Mouse (Mus musculus): Measurements from ENCODE around the gene Nxpe5. TPM values are rescaled to one million over a fixed set of nuclear protein-coding genes. Genes with fewer than 3 reads are reported as not detected.

Gene Nxpe5
- total and polyA plus RNA-seq, 3 experiments: 0.17 to 0.66 (median 0.29) TPM

DNA sequence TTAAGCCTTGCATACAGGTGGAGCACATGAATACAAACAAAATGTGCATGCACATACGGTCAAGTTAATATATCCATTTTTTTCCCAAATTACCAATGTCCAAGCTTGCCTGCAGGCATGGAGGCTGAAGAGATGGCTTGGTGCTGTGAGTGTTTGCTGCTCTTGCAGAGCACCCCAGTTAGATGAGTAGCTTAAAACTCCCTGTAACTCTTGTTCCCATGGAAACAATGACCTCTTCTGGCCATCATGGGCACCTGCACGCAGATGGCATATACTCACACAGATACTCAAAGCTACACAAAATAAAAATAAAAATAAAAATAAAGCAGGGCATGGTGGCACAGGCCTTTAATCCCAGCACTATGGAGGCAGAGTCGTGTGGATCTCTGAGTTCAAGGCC lies 27.4 kb downstream of the Nxpe5 start:
- DNase-seq: no peak

- DNase-seq: peak; percentile 96
These were observed 29.8 kb downstream of the Nxpe5 start, which contains the start of gene Lamtor4 for GRCm38 (mm10) chr5:138255353-138256093. Gene Lamtor4 (plus strand): TSS chr5:138255482.

DNA sequence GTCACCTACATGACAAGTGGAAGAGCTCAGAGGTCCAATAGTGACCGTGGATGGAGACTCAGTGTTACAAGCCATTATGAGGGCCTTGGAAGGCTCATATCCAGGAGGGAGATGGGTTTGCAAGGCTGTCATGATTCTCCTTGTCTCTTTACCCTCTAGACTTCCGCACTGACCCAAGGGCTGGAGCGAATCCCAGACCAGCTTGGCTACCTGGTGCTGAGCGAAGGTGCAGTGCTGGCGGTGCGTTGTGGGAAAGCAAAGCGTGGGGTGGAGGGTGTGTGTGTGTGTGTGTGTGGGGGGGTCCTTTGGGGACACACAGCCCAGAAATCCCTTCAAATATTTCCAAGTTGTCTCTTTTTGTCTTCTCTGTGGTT lies 30.4 kb downstream of the Nxpe5 start:
- DNase-seq: no peak

GRCm38 (mm10) chr5:138256966-138257584 lies 31.4 kb downstream of the Nxpe5 start:
- no peak for DNase-seq

- no peak for DNase-seq
These were observed 31.9 kb downstream of the Nxpe5 start for GRCm38 (mm10) chr5:138257585-138257978.

DNA sequence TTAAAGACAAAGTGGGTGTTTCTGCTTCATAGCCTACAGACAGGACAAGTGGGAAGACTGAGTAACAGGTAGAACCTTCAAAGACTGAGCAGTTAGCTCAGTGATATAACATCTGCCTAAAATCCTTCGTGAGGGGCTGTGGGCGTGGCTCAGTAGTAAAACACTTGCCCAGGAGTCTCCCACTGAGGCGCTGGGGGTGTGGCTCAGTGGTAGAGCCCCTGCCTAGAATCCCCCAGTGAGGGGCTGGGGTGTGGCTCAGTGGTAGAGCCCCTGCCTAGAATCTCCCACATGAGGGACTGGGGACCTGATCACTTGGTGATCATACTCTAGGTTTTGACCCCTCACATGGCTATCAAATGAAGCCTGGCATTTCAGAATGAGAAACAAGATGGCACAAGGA lies 32.4 kb downstream of the Nxpe5 start:
- DNase-seq: no peak

- DNase-seq: peak; percentile 80
These were observed 32.8 kb downstream of the Nxpe5 start for GRCm38 (mm10) chr5:138258542-138258941.

GRCm38 (mm10) chr5:138258993-138259392 lies 33.3 kb downstream of the Nxpe5 start:
- DNase-seq: no peak

DNA sequence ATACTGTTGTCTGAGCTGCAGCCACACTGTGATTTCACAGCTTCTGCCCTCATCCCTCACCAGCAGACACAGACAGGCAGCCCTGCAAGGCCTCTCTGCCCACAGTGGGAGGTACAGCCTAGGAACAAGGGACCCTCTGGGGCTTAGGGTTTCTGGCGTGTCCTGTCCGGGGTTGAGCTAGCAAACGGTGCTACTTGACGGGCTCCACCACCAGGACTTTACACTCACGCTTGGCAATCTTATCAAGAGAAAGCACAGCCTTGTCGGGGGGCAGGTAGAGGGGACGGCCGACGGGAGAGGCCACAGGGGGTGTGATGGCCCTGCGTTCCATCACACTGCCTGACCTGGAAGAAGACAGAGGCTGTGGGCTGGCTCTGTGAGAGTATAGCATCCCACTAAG lies 34.4 kb downstream of the Nxpe5 start:
- DNase-seq: no peak

DNA sequence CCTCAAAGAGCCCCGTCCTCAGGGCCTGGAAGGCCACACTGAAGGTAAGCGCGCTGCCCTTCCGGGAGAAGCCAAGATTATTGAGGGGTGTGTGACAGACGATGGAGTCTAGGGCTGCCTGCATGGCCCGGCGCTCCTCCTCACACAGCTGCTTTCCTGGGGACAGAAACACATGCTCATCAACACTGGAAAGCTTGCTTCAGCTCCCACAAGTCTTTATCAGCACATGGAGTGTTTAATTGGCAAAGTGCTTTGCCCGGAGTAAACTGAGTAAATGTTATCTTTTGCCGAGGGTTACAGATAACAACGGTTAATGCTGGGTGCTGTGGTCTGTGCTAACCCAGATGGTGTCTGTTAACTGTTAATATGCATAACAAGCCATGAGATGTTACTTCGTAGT lies 35.1 kb downstream of the Nxpe5 start:
- DNase-seq: no peak

- no peak for DNase-seq
These were observed 36.3 kb downstream of the Nxpe5 start for GRCm38 (mm10) chr5:138262001-138262400.

DNA sequence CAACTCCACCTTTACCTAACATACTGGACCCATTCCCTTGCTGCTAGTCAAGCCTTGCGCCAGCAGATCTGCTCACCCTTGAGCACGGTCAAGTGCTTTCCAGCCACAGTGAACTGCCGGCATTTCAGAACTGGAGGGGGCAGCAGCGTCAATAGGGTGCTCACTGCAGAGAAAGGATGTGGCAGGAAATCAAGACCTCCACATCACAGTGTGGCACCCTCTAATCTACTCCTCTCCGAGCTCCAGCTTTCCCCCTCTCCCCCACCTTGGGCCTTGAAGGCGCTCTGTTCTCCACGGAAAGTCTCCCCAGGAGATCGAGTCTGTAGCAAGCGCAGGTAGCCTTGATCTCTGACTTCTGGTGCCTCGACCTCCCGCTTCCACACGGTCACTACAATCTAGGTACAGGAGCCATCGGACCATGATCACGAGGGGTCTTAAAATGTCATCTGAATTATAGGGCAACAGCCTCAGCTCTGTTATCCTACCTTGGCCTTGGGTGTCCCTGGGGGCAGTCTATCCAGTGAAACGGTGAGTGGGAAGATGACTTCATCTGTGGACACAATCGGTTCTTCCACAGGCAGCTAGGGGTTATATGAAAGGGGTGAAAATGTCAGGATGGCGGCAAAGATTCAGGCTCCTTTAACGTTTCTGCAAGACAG lies 37.0 kb downstream of the Nxpe5 start:
- DNase-seq: no peak

GRCm38 (mm10) chr5:138263260-138264206 lies 37.8 kb downstream of the Nxpe5 start, which contains the start of gene BC037034:
Gene BC037034 (minus strand): TSS chr5:138264033.
- DNase-seq: peak; percentile 95

DNA sequence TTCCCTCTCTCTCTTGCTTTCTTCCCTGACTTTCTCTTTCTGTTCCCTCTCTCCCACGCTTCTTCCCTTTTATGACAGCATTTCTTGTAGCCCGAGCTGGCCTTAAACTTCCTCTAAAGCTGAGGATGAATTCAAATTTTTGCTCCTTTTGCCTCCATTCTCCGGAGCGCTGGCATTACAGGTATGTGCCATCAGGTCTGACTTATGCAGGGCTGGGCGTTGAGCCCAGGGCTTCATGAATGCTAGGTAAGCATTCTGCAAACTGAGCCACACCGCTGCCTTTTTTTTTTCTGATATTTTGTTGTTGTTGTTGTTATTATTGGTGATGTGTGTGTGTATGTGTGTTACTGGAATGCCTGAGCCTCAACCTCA lies 38.5 kb downstream of the Nxpe5 start:
- no peak for DNase-seq

GRCm38 (mm10) chr5:138265712-138266111 lies 40.0 kb downstream of the Nxpe5 start:
- DNase-seq: no peak

DNA sequence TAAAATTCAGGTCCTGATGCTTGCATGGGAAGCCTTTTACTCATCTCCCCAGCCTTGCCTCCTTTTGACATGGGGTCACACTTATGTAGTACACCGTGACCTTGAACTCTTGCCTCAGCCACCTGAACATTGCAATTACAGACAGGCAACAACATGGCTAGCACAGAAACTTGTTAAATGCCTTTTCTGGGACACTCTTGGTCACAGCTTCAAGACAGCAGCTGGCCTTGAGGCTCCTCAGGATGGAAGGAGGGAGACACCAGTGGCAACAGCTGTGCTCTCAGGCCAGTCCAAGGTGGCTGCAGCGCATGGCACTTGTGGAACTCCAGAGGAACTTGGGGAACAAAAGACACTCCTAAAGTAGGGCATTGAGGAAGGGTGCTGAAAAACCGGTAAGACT lies 41.4 kb downstream of the Nxpe5 start:
- DNase-seq: no peak

GRCm38 (mm10) chr5:138268980-138269379 lies 43.3 kb downstream of the Nxpe5 start:
- DNase-seq: no peak

GRCm38 (mm10) chr5:138271232-138271631 lies 45.5 kb downstream of the Nxpe5 start:
- DNase-seq: no peak

DNA sequence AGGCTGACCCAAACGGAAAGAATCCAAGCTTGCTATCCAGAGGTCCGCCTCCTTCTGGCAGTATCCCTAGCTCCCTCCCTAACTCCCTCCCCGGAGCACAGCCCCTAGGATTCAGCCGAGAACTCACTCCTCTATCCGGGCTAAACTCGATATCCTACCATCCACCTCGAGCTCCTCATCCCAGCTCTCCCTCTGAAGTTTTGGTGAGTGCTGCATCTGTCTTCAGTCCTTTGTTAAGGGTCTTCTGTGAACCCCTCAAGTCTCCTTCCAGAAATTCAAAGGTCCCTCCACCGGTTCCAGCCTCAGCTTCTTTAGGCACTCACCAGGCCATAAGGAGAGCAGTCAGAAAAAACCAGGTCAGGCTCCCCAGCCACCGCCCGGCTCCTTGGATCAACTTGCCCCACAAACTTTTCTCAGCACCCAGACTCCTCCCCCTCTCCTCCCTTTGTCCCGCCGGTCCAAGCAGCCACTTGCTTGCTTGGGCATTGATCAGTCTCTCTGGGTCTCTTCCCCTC lies 46.8 kb downstream of the Nxpe5 start, which contains the start of gene Gal3st4:
TSS of gene Gal3st4 (minus strand) at position 432 of the 515 bp plus-strand sequence.
- DNase-seq: no peak

DNA sequence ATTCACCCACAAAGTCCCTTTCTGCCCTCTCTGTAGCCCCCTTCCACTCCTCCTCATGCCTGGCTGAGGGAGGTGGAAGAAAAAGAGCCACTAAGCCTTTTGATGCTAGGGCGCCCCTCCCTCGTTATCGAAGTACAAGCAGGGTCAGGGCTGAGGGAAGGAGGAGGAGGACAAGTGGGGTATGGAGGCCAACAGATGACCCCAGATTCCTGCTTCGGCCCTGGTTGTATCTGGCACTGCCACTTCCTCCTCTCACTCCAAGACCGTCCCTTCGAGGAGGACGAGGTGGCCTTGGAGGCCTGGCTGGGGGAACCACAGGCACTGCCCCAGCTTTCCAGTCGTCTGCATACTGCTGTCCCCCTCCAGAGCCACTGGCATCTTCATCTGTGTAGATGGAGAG lies 48.5 kb downstream of the Nxpe5 start:
- no peak for DNase-seq

GRCm38 (mm10) chr5:138275216-138276050 lies 49.7 kb downstream of the Nxpe5 start:
- DNase-seq: no peak

Data from adrenal gland, adult 2 months (tissue).